Mouse (Mus musculus) hematopoietic stem cell, adult 5-6 weeks (primary cell): ENCODE results near the gene Fbxw9. TPM values are rescaled to one million over a fixed set of nuclear protein-coding genes. Genes with fewer than 3 reads are reported as not detected.

Experiments used
- ATAC-seq, 2 experiments: fragments of 125-278 bp in 1 of 2; replicated peaks in 1 of 2; 2 replicates each; pipeline ENCODE4 v1.8.0; 2016 to 2017; ENCODE audit warnings: inconsistent platforms in 2 of 2, mild to moderate bottlenecking in 2 of 2, moderate number of reproducible peaks in 2 of 2, low read depth in 1 of 2, moderate TSS enrichment in 1 of 2; ENCODE audit not compliant: low FRiP score in 2 of 2, poor library complexity in 2 of 2, severe bottlenecking in 2 of 2, insufficient read depth in 1 of 2, low TSS enrichment in 1 of 2
- total RNA-seq: library from RNA; stranded (forward); fragments of 172-1452, 232-1000 nt; gene quantifications from 2 replicates; pipeline ENCODE4 v1.2.3, GENCODE M21; 2017

The Fbxw9 gene
- 6.1 and 7.1 TPM in 2 replicates for total RNA-seq

GRCm38 (mm10) chr8:85059879-85060616 lies at the start of gene Fbxw9:
Fbxw9 (plus strand) TSS chr8:85060055.
- ATAC-seq: peak; percentile 89 to 96

- ATAC-seq: peak in 1 of 2 experiments; percentile 31; a peak in 1 of 4 replicates
These were observed 48.6 kb upstream of the Fbxw9 start for GRCm38 (mm10) chr8:85011242-85011641.

- peak; percentile 73 to 79 for ATAC-seq
These were observed 46.5 kb upstream of the Fbxw9 start for GRCm38 (mm10) chr8:85013230-85013840.

GRCm38 (mm10) chr8:85014431-85014830 lies 45.4 kb upstream of the Fbxw9 start, which contains the start of gene Best2:
Best2 (minus strand) TSS chr8:85014531.
- no peak for ATAC-seq

- no peak for ATAC-seq
These were observed 43.1 kb upstream of the Fbxw9 start for GRCm38 (mm10) chr8:85016724-85017123.

- ATAC-seq: no peak
These were observed 42.6 kb upstream of the Fbxw9 start for GRCm38 (mm10) chr8:85017209-85017608.

- no peak for ATAC-seq
These were observed 38.3 kb upstream of the Fbxw9 start for GRCm38 (mm10) chr8:85021514-85022055.

GRCm38 (mm10) chr8:85023846-85024245 lies 36.0 kb upstream of the Fbxw9 start:
- no peak for ATAC-seq

- ATAC-seq: peak; percentile 90
These were observed 34.5 kb upstream of the Fbxw9 start, which contains the start of gene Asna1 for GRCm38 (mm10) chr8:85025098-85025932. Asna1 (minus strand) TSS chr8:85025281.

GRCm38 (mm10) chr8:85026670-85027515 lies 33.0 kb upstream of the Fbxw9 start, which contains the start of gene Trir:
Trir (plus strand) TSS chr8:85026823.
- peak; percentile 83 to 85 for ATAC-seq

- ATAC-seq: no peak
These were observed 32.4 kb upstream of the Fbxw9 start for GRCm38 (mm10) chr8:85027516-85027855.

- no peak for ATAC-seq
These were observed 31.9 kb upstream of the Fbxw9 start for GRCm38 (mm10) chr8:85027922-85028321.

- no peak for ATAC-seq
These were observed 30.6 kb upstream of the Fbxw9 start for GRCm38 (mm10) chr8:85029271-85029670.

- ATAC-seq: no peak
These were observed 27.1 kb upstream of the Fbxw9 start for GRCm38 (mm10) chr8:85032622-85033311.

- ATAC-seq: no peak
These were observed 26.0 kb upstream of the Fbxw9 start for GRCm38 (mm10) chr8:85033867-85034266.

GRCm38 (mm10) chr8:85034764-85035163 lies 25.1 kb upstream of the Fbxw9 start:
- ATAC-seq: peak in 1 of 2 experiments; percentile 38; a peak in 1 of 4 replicates
